ENCODE assay signal across 8 mouse cellular contexts in genomic region chr4:156031593-156032391, GRCm38 (mm10). TPM values are rescaled to one million over a fixed set of nuclear protein-coding genes. Genes with fewer than 3 reads are reported as not detected.
DNase-seq lines count a peak whose midpoint lies in the region; ATAC-seq lines count a peak whose summit lies in the region.

No protein-coding gene starts in this region.

- peaks cover 21% of the 10 kb centered on the region for H3K27me3 ChIP-seq in megakaryocyte, embryonic 14.5 days (replicated peaks)

- peaks cover 92% of the 10 kb centered on the region for H3K4me1 ChIP-seq in megakaryocyte, embryonic 14.5 days

- no peaks in the 10 kb centered on the region for H3K9me3 ChIP-seq in megakaryocyte, embryonic 14.5 days

- peak; percentile 66 for ATAC-seq in common myeloid progenitor, adult 5-6 weeks (replicated peaks; ENCODE audit: low read depth, poor library complexity, severe bottlenecking)

- peaks cover 40% of the 10 kb centered on the region for H3K36me3 ChIP-seq in megakaryocyte, embryonic 14.5 days (replicated peaks; ENCODE audit: low read length)

- DNase-seq in WW6 (ENCODE audit: low read depth, low spot score): peak; percentile 61
- DNase-seq in gastrocnemius, postnatal 10 days: peak; percentile 69
- peak; percentile 91 for DNase-seq in induced T-regulatory cell, adult 2 months (ENCODE audit: low read depth)
- DNase-seq in left cerebral cortex, adult 9 months (ENCODE audit: low spot score in 2 of 2): peak; percentile 67 to 82
- peak; percentile 91 to 93 for DNase-seq in right cerebral cortex, postnatal 10 days (ENCODE audit: low spot score in 2 of 2)
- peak; percentile 65 for DNase-seq in urinary bladder, postnatal 25 days (ENCODE audit: low spot score)

- H3K4me3 ChIP-seq in megakaryocyte, embryonic 14.5 days (replicated peaks): peak overlapping the region; percentile 95

RNA-seq across cellular contexts. Expression of gene Tnfrsf18, which starts 5.8 kb away (rescaled TPM):
- 6.1 and 9.8 TPM in 2 replicates for total RNA-seq in common myeloid progenitor, adult 5-6 weeks (2017)
- under 1 TPM in 1 of 2 experiments, not detected in 1; 0.36 TPM for total RNA-seq in gastrocnemius, postnatal 10 days (2021)
- 2.9 TPM in 1 of 2 replicates, not detected in the other for polyA plus RNA-seq in megakaryocyte, embryonic 14.5 days (2012; ENCODE audit: insufficient read depth, low replicate concordance)

RNA-seq across cellular contexts. Expression of gene Tnfrsf4, which starts 18.1 kb away (rescaled TPM):
- total RNA-seq in common myeloid progenitor, adult 5-6 weeks (2017): not detected in 2 replicates
- under 1 TPM; 0.31 to 0.93 TPM for total RNA-seq in gastrocnemius, postnatal 10 days (2021)
- polyA plus RNA-seq in megakaryocyte, embryonic 14.5 days (2012; ENCODE audit: insufficient read depth, low replicate concordance): 2.3 and 9.4 TPM in 2 replicates

RNA-seq across cellular contexts. Expression of gene Ttll10, which starts 27.4 kb away (rescaled TPM):
- total RNA-seq in common myeloid progenitor, adult 5-6 weeks (2017): not detected in 2 replicates
- total RNA-seq in gastrocnemius, postnatal 10 days (2021): not detected
- polyA plus RNA-seq in megakaryocyte, embryonic 14.5 days (2012; ENCODE audit: insufficient read depth, low replicate concordance): not detected in 2 replicates

RNA-seq across cellular contexts. Expression of gene Sdf4, which starts 39.1 kb away (rescaled TPM):
- total RNA-seq in common myeloid progenitor, adult 5-6 weeks (2017): 125 and 157 TPM in 2 replicates
- 10 to 100 TPM; 87.9 to 96.0 TPM for total RNA-seq in gastrocnemius, postnatal 10 days (2021)
- 29.6 and 45.2 TPM in 2 replicates for polyA plus RNA-seq in megakaryocyte, embryonic 14.5 days (2012; ENCODE audit: insufficient read depth, low replicate concordance)

RNA-seq across cellular contexts. Expression of gene B3galt6, which starts 39.3 kb away (rescaled TPM):
- total RNA-seq in common myeloid progenitor, adult 5-6 weeks (2017): 7.5 and 9.0 TPM in 2 replicates
- total RNA-seq in gastrocnemius, postnatal 10 days (2021): 1 to 10 TPM; 3.1 to 3.8 TPM
- 3.3 and 5.3 TPM in 2 replicates for polyA plus RNA-seq in megakaryocyte, embryonic 14.5 days (2012; ENCODE audit: insufficient read depth, low replicate concordance)

Comparison
In these comparisons a context has a peak if more than half of its experiments do, and no peak if none do; other contexts are left out.
1. Peak in every context shown above with its lines: DNase-seq, ATAC-seq and H3K4me3 ChIP-seq.